Comparison of ENCODE assay signal across 19 mouse cellular contexts in the genomic region with DNA sequence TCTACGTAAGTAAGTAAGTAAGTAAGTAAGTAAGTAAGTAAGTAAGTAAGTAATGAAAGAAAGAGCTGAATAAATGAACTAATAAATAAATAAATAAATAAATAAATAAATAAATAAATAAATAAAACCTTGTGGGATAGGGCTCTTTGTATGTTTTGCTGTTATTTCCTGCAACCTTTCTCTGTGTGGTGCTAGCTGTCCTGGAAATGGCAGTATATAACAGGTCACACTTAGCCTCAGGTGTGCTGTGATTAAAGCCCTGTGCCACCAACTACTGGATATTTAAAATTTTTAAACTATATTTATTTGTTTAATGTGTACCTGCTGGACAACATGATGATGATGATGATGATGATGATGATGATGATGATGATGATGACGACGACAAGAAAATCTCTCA.
"Had no signal": no experiment of that assay in that cellular context is flagged by ENCODE, and none has a peak within 500 bp of the region (broad histone marks: within the 10 kb centered on the region; RNA-seq: fewer than 3 reads in every experiment).

No protein-coding gene starts in this region.

- DNase-seq: liver, postnatal 0 days; lung, adult 2 months; lung, postnatal 14 days; lung, postnatal 36 days; right cerebral cortex, postnatal 25 days; right cerebral cortex, postnatal 4 days; thymus, adult 2 months; thymus, postnatal 25 days; thymus, postnatal 4 days had no signal

- H3K4me3 ChIP-seq: liver, embryonic 15.5 days; lung, embryonic 15.5 days; megakaryocyte, embryonic 14.5 days; midbrain, embryonic 12.5 days; midbrain, embryonic 15.5 days; neural tube, embryonic 12.5 days; stomach, embryonic 15.5 days had no signal

- H3K4me1 ChIP-seq: liver, embryonic 15.5 days; lung, embryonic 15.5 days; megakaryocyte, embryonic 14.5 days; midbrain, embryonic 12.5 days; midbrain, embryonic 15.5 days; neural tube, embryonic 12.5 days; stomach, embryonic 15.5 days had no signal

- H3K4me2 ChIP-seq: liver, embryonic 15.5 days; lung, embryonic 15.5 days; midbrain, embryonic 12.5 days; midbrain, embryonic 15.5 days; neural tube, embryonic 12.5 days; stomach, embryonic 15.5 days had no signal

- H3K27ac ChIP-seq: liver, embryonic 15.5 days; lung, embryonic 15.5 days; macrophage; midbrain, embryonic 12.5 days; midbrain, embryonic 15.5 days; neural tube, embryonic 12.5 days; stomach, embryonic 15.5 days; stomach, postnatal 0 days had no signal

- H3K9me3 ChIP-seq: liver, embryonic 15.5 days; megakaryocyte, embryonic 14.5 days had no signal

- H3K36me3 ChIP-seq: liver, embryonic 15.5 days; lung, embryonic 15.5 days; midbrain, embryonic 12.5 days; midbrain, embryonic 15.5 days; neural tube, embryonic 12.5 days; stomach, embryonic 15.5 days had no signal

- ATAC-seq: liver, postnatal 0 days; lung, postnatal 0 days; midbrain, embryonic 15.5 days had no signal

- H3K27me3 ChIP-seq: liver, embryonic 15.5 days; lung, embryonic 15.5 days; megakaryocyte, embryonic 14.5 days; midbrain, embryonic 12.5 days; midbrain, embryonic 15.5 days; neural tube, embryonic 12.5 days; stomach, embryonic 15.5 days had no signal

- H3K9ac ChIP-seq: liver, embryonic 15.5 days; liver, postnatal 0 days; lung, embryonic 15.5 days; midbrain, embryonic 12.5 days; midbrain, embryonic 15.5 days; neural tube, embryonic 12.5 days; stomach, embryonic 15.5 days had no signal
